Mouse (Mus musculus): ENCODE results near the gene Pcdh17. TPM values are rescaled to one million over a fixed set of nuclear protein-coding genes. Genes with fewer than 3 reads are reported as not detected.

Gene Pcdh17
- polyA plus RNA-seq (2012; rRNA removed), result 18.2 and 20.0 TPM in 2 replicates

GRCm38 (mm10) chr14:84443288-84443686 lies at the start of gene Pcdh17:
Gene Pcdh17, plus strand, starts transcription at chr14:84443563.

